7 mouse cellular contexts compared by ENCODE assay signal in the genomic region with DNA sequence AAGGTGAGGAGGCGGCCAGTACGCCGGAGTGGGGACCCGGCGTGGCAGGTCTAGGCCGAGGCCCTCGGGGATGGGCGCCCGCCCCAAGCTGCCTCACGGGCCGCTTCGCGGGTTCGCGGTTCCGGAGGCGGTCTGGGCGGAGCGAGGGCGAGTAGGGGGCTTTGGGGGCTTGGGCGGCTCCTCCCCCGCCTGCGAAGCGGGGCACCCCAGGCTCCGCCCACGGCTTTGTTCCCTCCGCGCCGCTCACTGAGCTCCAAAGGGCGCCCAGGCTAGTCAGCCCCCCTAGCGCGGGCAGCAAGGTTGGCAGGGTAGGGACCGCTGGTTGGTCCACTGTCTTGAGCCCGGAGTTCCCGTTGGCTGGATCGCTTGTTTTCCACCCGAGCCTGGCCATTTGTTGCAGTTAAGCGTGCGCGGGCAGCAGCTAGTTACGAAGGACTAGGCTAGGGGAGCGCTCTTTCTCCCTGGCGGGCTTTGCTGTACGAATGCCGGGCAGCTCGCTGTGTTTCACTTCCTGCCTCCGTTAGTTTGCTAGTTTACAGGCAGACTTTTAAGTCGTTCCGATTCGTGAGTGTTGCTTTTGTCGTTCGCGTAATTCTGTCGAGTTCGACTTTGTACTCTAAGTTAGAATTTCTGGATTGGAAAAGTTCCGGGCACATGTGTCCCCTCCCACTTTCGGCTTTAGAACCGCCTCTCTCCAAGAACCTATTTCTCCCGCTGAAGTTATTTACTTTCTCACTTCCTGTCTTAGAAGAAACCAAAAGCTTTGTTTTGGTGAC. TPM values are rescaled to one million over a fixed set of nuclear protein-coding genes. Genes with fewer than 3 reads are reported as not detected.
DNase-seq lines count a peak whose midpoint lies in the region; ATAC-seq and TF ChIP-seq lines count a peak whose summit lies in the region.

No protein-coding gene starts in this region.

- peak overlapping the region; percentile 96 for H3K27ac ChIP-seq in forebrain, postnatal 0 days (ENCODE audit: low read depth, low read length)
- peak overlapping the region; percentile 92 for H3K27ac ChIP-seq in hindbrain, embryonic 14.5 days

- H3K4me2 ChIP-seq in forebrain, postnatal 0 days (ENCODE audit: low read depth) = peak overlapping the region; percentile 61
- peak overlapping the region; percentile 69 for H3K4me2 ChIP-seq in hindbrain, embryonic 14.5 days (replicated peaks)

- H3K4me3 ChIP-seq in forebrain, postnatal 0 days (ENCODE audit: low read depth, low read length) = peak overlapping the region; percentile 79
- H3K4me3 ChIP-seq in hindbrain, embryonic 14.5 days (replicated peaks; ENCODE audit: low read length) = peak overlapping the region; percentile 72

- H3K36me3 ChIP-seq in forebrain, postnatal 0 days (ENCODE audit: insufficient read depth) = no peaks in the 10 kb centered on the region
- H3K36me3 ChIP-seq in hindbrain, embryonic 14.5 days (replicated peaks; ENCODE audit: control insufficient read depth, insufficient read depth) = no peaks in the 10 kb centered on the region

- no peaks in the 10 kb centered on the region for H3K9me3 ChIP-seq in forebrain, postnatal 0 days (ENCODE audit: low read length)
- no peaks in the 10 kb centered on the region for H3K9me3 ChIP-seq in hindbrain, embryonic 14.5 days (ENCODE audit: control insufficient read depth, low read length)

- peak overlapping the region; percentile 86 for H3K9ac ChIP-seq in forebrain, postnatal 0 days
- peak overlapping the region; percentile 74 for H3K9ac ChIP-seq in hindbrain, embryonic 14.5 days

- no peaks in the 10 kb centered on the region for H3K27me3 ChIP-seq in forebrain, postnatal 0 days (ENCODE audit: insufficient read depth, low read length)
- H3K27me3 ChIP-seq in hindbrain, embryonic 14.5 days (ENCODE audit: control insufficient read depth, insufficient read depth, low read length) = no peaks in the 10 kb centered on the region

- peak; percentile 41; the same call in 1 of the 2 replicates for TF ChIP-seq POLR2A in brain, embryonic 14.5 days (IDR thresholded peaks at IDR 0.05; ENCODE audit: borderline replicate concordance, extremely low read depth, insufficient read depth, insufficient read length, poor library complexity, severe bottlenecking)

- H3K4me1 ChIP-seq in forebrain, postnatal 0 days (ENCODE audit: insufficient read depth) = peaks cover 7% of the 10 kb centered on the region
- peaks cover 21% of the 10 kb centered on the region for H3K4me1 ChIP-seq in hindbrain, embryonic 14.5 days (replicated peaks; ENCODE audit: control insufficient read depth, insufficient read depth, low read length)

- peak; percentile 89 for DNase-seq in MN1 (ENCODE audit: low spot score)
- peak; percentile 95 for DNase-seq in brain, embryonic 14.5 days (ENCODE audit: low read depth)
- peak; percentile 86 for DNase-seq in forebrain, postnatal 0 days
- peak; percentile 68 for DNase-seq in hindbrain, embryonic 14.5 days (ENCODE audit: low spot score)
- peak; percentile 35 to 49 for DNase-seq in left cerebral cortex, adult 8-10 months (ENCODE audit: low spot score in 2 of 2)
- peak; percentile 64 for DNase-seq in right cerebral cortex, postnatal 14 days

- peak; percentile 91 for ATAC-seq in forebrain, postnatal 0 days
- ATAC-seq in hindbrain, embryonic 14.5 days (ENCODE audit: low FRiP score) = peak; percentile 89
- peak; percentile 45 for ATAC-seq in megakaryocyte, adult 5-6 weeks (ENCODE audit: poor library complexity, severe bottlenecking)

- under 1% methylated on average over 48 of the region's 59 CpGs for WGBS in forebrain, postnatal 0 days
- WGBS in hindbrain, embryonic 14.5 days = under 1% methylated on average over 48 of the region's 59 CpGs

- TF ChIP-seq CTCF in brain, embryonic 14.5 days (IDR thresholded peaks at IDR 0.05; ENCODE audit: borderline replicate concordance, extremely low read depth, insufficient read depth, insufficient read length) = no peak
- 0 out of 2 replicates have a peak, but pooled peaks have one; percentile 9 for TF ChIP-seq CTCF in forebrain, postnatal 0 days (IDR thresholded peaks at IDR 0.05; ENCODE audit: low read depth)

RNA-seq across cellular contexts. Expression of gene Xrn2, which starts 0.6 kb away (rescaled TPM):
- polyA plus RNA-seq in brain, embryonic 14.5 days (2012; rRNA removed) = 54.2 and 55.9 TPM in 2 replicates
- 94.6 and 95.8 TPM in 2 replicates for total RNA-seq in forebrain, postnatal 0 days (2014; rRNA removed)
- polyA plus RNA-seq in forebrain, postnatal 0 days (2015; fragmentation: Nextera tagmentation; extraction: Ambion mirVana) = 67.8 and 78.9 TPM in 2 replicates
- polyA plus RNA-seq in hindbrain, embryonic 14.5 days (2014; fragmentation: Nextera tagmentation; extraction: Ambion mirVana) = 80.9 and 83.2 TPM in 2 replicates
- 10 to 100 TPM; 43.1 to 51.0 (median 47.2) TPM for total RNA-seq in left cerebral cortex, adult 8-10 months (2022)
- 92.3 and 94.3 TPM in 2 replicates for total RNA-seq in megakaryocyte, adult 5-6 weeks (2015)
- total RNA-seq in megakaryocyte, adult 5-6 weeks (2017) = 156 and 158 TPM in 2 replicates

Comparison
In these comparisons a context has a peak if more than half of its experiments do, and no peak if none do; other contexts are left out.
1. Peak in every context shown above with its lines: DNase-seq, ATAC-seq, H3K4me3 ChIP-seq and H3K27ac ChIP-seq.
2. DNase-seq: peak in every context shown above with its lines; median percentile 95 in brain, embryonic 14.5 days; 89 in MN1; 86 in forebrain, postnatal 0 days; 68 in hindbrain, embryonic 14.5 days; 64 in right cerebral cortex, postnatal 14 days; 42 in left cerebral cortex, adult 8-10 months.